Mouse (Mus musculus) stomach, embryonic 16.5 days (tissue): Measurements from ENCODE around the gene Ctsl. TPM values are rescaled to one million over a fixed set of nuclear protein-coding genes. Genes with fewer than 3 reads are reported as not detected.
A peak's percentile ranks its signal among the peaks of the same experiment; 100 is the strongest.

ENCODE experiments used
- ATAC-seq: fragments of 200-750 bp; cut with Nextera tagmentation; 2 replicates; pipeline ENCODE4 v1.8.0; 2017; ENCODE audit warnings: moderate number of reproducible peaks, moderate TSS enrichment; ENCODE audit not compliant: insufficient read depth, low FRiP score
- H3K27ac ChIP-seq: fragments of 300-500 bp; sonication (generic); 2 replicates; pipeline ENCODE4 v1.5.1; 2014; ENCODE audit warnings: low read length
- H3K27me3 ChIP-seq: fragments of 300-500 bp; sonication (generic); 2 replicates; pipeline ENCODE4 v1.6.1; 2014; ENCODE audit warnings: low read length, control low read depth, mixed read lengths; ENCODE audit not compliant: control insufficient read depth, insufficient read depth
- H3K36me3 ChIP-seq: fragments of 300-500 bp; sonication (generic); 2 replicates; pipeline ENCODE4 v1.6.1; 2014; ENCODE audit warnings: low read length; ENCODE audit not compliant: control insufficient read depth, insufficient read depth
- H3K4me1 ChIP-seq: fragments of 300-500 bp; sonication (generic); 2 replicates; pipeline ENCODE4 v1.6.1; 2014; ENCODE audit warnings: low read length, control low read depth, mixed read lengths; ENCODE audit not compliant: control insufficient read depth, insufficient read depth
- H3K4me2 ChIP-seq: fragments of 300-500 bp; sonication (generic); 2 replicates; pipeline ENCODE4 v1.6.1; 2014; ENCODE audit warnings: low read depth, low read length, mixed read lengths
- H3K4me3 ChIP-seq: fragments of 300-500 bp; sonication (generic); replicated peaks from 2 replicates; pipeline ENCODE4 v1.5.1; 2014; ENCODE audit warnings: mild to moderate bottlenecking, low read length
- H3K9ac ChIP-seq: fragments of 300-500 bp; sonication (generic); 2 replicates; pipeline ENCODE4 v1.6.1; 2014; ENCODE audit warnings: low read length
- H3K9me3 ChIP-seq: fragments of 300-500 bp; sonication (generic); replicated peaks from 2 replicates; pipeline ENCODE4 v1.6.1; 2016; ENCODE audit warnings: low read length, control low read depth; ENCODE audit not compliant: control insufficient read depth
- WGBS: fragments of 180-500 bp; shearing (Covaris S2); extraction: QIAGEN DNeasy Blood & Tissue Kit; methylation state at CpG from one replicate; pipeline ENCODE4 v1.1.7; 2014; 5-methylcytosine and 5-hydroxymethylcytosine counted together
- polyA plus RNA-seq: library from polyadenylated mRNA; unstranded; fragments of >200 nt; fragmentation: Nextera tagmentation; extraction: Ambion mirVana; gene quantifications from 2 replicates; pipeline ENCODE4 v1.2.1, GENCODE M21; 2015

The Ctsl gene
- polyA plus RNA-seq, 1 experiment from 2014 or later, result 240 TPM

DNA sequence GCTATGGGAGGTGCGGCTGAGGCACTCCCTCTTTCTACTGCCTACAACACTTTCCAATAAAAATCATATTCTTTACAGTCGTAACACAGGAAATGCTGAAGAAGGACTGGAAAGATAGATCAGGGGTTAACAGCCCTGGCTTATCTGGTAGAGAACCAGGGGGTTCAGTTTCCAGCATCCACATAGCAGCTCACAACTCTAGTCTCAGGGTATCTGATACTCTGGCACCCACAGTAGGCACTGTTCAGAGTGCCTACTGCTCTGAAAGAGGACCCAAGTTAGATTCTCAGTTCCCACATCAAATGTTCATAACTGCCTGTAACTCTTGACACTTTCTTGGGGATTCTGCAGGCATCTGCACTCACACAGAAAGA lies 57.8 kb downstream of the Ctsl start:
- no peaks in the 10 kb centered on the region for H3K9me3 ChIP-seq
- 0 out of 2 replicates have a peak, but pooled peaks cover 2% of the 10 kb centered on the region for H3K36me3 ChIP-seq
- H3K9ac ChIP-seq, result peak overlapping the region; percentile 68
- peak overlapping the region; percentile 74 for H3K4me3 ChIP-seq
- 0 out of 2 replicates have a peak, but pooled peaks cover 22% of the 10 kb centered on the region for H3K4me1 ChIP-seq
- no peaks in the 10 kb centered on the region for H3K27me3 ChIP-seq
- peak overlapping the region; percentile 52 for H3K4me2 ChIP-seq
- ATAC-seq, result no peak; the same call in 1 of the 2 replicates
- 0% methylated on average over 2 of the region's 2 CpGs for WGBS
- peak overlapping the region; percentile 49 for H3K27ac ChIP-seq

DNA sequence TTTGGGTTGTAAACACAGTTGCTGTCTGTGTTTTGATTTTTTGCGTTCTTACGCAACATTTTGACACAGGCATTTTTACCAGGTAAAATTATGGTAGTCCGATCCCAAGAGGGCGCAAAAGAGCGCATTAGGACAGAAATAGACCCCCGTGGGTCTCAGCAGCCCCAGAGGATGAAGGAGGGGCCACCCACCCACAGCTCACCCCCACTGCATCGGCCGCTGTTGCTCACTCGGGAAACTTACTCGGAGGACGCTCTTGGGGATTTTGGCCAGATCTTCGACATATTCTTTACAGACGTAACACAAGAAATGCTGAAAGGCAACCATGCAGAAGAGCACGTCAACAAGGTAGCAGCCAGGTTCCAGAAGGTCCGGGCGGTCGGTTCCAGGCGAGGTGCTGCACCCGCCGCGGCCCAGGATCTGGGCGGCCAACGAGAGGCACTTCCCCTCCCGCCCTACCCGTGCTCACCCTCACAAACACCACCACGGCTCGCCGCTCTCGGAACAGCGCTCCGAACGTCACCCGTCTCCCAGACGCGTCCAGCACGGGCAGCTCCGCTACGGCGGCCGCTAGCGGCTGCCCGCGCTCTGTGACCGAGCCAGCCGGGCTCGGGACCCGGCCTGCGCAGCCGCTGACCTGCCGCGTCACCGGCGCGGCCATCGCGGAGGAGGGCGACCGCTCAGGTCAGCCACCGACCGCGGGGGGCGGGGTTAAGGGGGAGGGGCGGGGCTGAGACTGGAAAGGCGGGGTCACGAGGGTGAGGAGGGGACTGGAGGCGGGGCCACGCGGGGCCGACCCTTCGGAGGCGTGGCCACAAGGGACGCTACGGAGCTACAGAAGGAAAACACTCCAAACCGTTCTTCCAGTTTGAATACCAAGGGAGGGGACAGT lies 58.4 kb downstream of the Ctsl start, which contains the start of gene Aaed1:
Gene Aaed1 (minus strand): TSS at position 687 of the 892 bp plus-strand sequence.
- peak; percentile 90 for ATAC-seq
- no peaks in the 10 kb centered on the region for H3K27me3 ChIP-seq
- peak within 1 kb of the TSS; percentile 52 for H3K4me2 ChIP-seq
- no peaks in the 10 kb centered on the region for H3K9me3 ChIP-seq
- peak within 1 kb of the TSS; percentile 84 for H3K9ac ChIP-seq
- H3K4me3 ChIP-seq, result peak within 1 kb of the TSS; percentile 74
- H3K27ac ChIP-seq, result peak within 1 kb of the TSS; percentile 93
- WGBS, result under 1% methylated on average over 74 of the region's 74 CpGs
- 0 out of 2 replicates have a peak, but pooled peaks cover 22% of the 10 kb centered on the region for H3K4me1 ChIP-seq
- 0 out of 2 replicates have a peak, but pooled peaks cover 5% of the 10 kb centered on the region for H3K36me3 ChIP-seq

DNA sequence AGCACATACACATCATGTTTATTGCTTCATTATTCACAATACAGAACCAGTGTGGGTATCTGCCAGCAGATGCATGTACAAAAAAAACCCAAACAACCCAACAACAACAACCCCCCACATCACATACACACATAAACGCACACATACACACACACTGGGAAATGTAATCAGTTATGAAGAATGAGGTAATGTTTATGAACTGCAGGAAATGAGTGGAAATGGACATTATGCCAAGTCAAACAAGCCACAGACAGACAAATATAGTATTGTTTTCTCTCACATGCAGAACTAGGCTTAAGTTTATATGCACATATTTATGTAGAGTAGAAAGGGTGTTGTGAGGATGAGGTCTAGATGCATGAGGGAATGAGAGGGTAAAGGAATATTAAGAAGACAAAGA lies 59.4 kb downstream of the Ctsl start:
- H3K4me1 ChIP-seq, result 0 out of 2 replicates have a peak, but pooled peaks cover 22% of the 10 kb centered on the region
- peak overlapping the region; percentile 52 for H3K4me2 ChIP-seq
- ATAC-seq, result no peak
- H3K4me3 ChIP-seq, result peak overlapping the region; percentile 74
- peaks cover 8% of the 10 kb centered on the region; the same call in 1 of the 2 replicates for H3K36me3 ChIP-seq
- no peaks in the 10 kb centered on the region for H3K27me3 ChIP-seq
- H3K9ac ChIP-seq, result no peak overlapping the region
- H3K27ac ChIP-seq, result peak overlapping the region; percentile 65; the same call in 1 of the 2 replicates
- 42% methylated on average over 1 of the region's 1 CpGs for WGBS
- no peaks in the 10 kb centered on the region for H3K9me3 ChIP-seq

GRCm38 (mm10) chr13:64310585-64310984 lies 60.1 kb downstream of the Ctsl start:
- 26% methylated on average over 6 of the region's 6 CpGs for WGBS
- Histone ChIP-seq H3K9ac (peak overlapping the region; percentile 37; the same call in 1 of the 2 replicates), H3K27ac (peak overlapping the region; percentile 71), H3K36me3 (peaks cover 8% of the 10 kb centered on the region; the same call in 1 of the 2 replicates), H3K9me3 (no peaks in the 10 kb centered on the region), H3K27me3 (no peaks in the 10 kb centered on the region), H3K4me1 (0 out of 2 replicates have a peak, but pooled peaks cover 22% of the 10 kb centered on the region), H3K4me3 (0 out of 2 replicates have a peak overlapping the region, but pooled peaks have one; percentile 17), H3K4me2 (peak overlapping the region; percentile 52)
- ATAC-seq, result peak; percentile 23; the same call in 1 of the 2 replicates

- H3K4me2 ChIP-seq, result no peak overlapping the region; the same call in 1 of the 2 replicates
- no peaks in the 10 kb centered on the region for H3K27me3 ChIP-seq
- no peak overlapping the region for H3K27ac ChIP-seq
- 45% methylated on average over 11 of the region's 11 CpGs for WGBS
- ATAC-seq, result no peak
- peaks cover 8% of the 10 kb centered on the region; the same call in 1 of the 2 replicates for H3K36me3 ChIP-seq
- H3K4me1 ChIP-seq, result 0 out of 2 replicates have a peak, but pooled peaks cover 22% of the 10 kb centered on the region
- no peak overlapping the region for H3K4me3 ChIP-seq
- no peak overlapping the region for H3K9ac ChIP-seq
- H3K9me3 ChIP-seq, result no peaks in the 10 kb centered on the region
These were observed 60.8 kb downstream of the Ctsl start for GRCm38 (mm10) chr13:64309842-64310241.

Other genes starting within 250 kb of the Ctsl start
- 6.2 and 7.2 TPM in 2 replicates for gene Slc35d2, start 241.5 kb downstream of the Ctsl start, polyA plus RNA-seq
- 17.8 and 20.1 TPM in 2 replicates for gene Zfp367, start 217.7 kb downstream of the Ctsl start, polyA plus RNA-seq
- gene Habp4, start 209.1 kb downstream of the Ctsl start, polyA plus RNA-seq, result 14.2 and 15.4 TPM in 2 replicates
- gene Cdc14b, start 95.6 kb downstream of the Ctsl start, polyA plus RNA-seq, result 25.2 and 28.9 TPM in 2 replicates
- 55.2 and 61.7 TPM in 2 replicates for gene Aaed1, start 58.2 kb downstream of the Ctsl start, polyA plus RNA-seq
- gene Cdk20, start 61.4 kb upstream of the Ctsl start, polyA plus RNA-seq, result 10.1 and 12.9 TPM in 2 replicates
- gene Fam240b, start 126.9 kb upstream of the Ctsl start, polyA plus RNA-seq, result 0.15 TPM in 1 of 2 replicates, not detected in the other